Mouse (Mus musculus) ES-Bruce4 (cell line): ENCODE measurements around the gene 6430531B16Rik.
A peak's percentile ranks its signal among the peaks of the same experiment; 100 is the strongest.

ENCODE experiments used
- CTCF ChIP-seq: IDR thresholded peaks from one replicate; pipeline ENCODE4 v1.8.1; 2011; ENCODE audit warnings: low read depth, low read length
- EP300 ChIP-seq: IDR thresholded peaks from 2 replicates; pipeline ENCODE4 v1.6.1; 2011; ENCODE audit warnings: low read depth, low read length; ENCODE audit not compliant: insufficient read depth
- POLR2A ChIP-seq: IDR thresholded peaks from one replicate; pipeline ENCODE4 v1.8.1; 2011; ENCODE audit warnings: low read length; ENCODE audit not compliant: insufficient read depth

DNA sequence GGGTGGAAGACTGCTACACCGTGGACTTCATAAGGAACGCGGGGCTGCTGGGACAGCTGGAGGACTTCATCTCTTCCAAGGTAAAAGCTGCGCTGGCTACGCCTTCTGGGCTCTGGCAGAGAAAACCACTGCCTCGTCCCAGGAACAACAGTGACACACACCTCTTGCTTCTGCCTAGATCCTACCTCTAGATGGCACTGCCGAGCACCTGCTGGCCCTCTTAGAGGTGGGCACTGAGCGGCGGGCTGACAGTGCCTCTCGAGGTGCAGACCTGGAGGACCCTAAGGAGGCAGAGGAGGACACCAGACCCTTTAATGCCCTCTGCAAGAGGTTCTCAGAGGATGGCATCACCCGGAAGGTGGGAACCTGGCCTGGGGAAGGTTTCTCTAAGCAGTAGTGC is 47.8 kb downstream of the 6430531B16Rik start:
- TF ChIP-seq EP300 (no peak), CTCF (peak; percentile 90), POLR2A (no peak)
